Mouse (Mus musculus) hindbrain, embryonic 11.5 days (tissue): Measurements from ENCODE around the gene Psap. TPM values are rescaled to one million over a fixed set of nuclear protein-coding genes. Genes with fewer than 3 reads are reported as not detected.

ENCODE experiments used
- ATAC-seq: fragments of 200-750 bp; cut with Nextera tagmentation; 2 replicates; pipeline ENCODE4 v1.8.0; 2017; ENCODE audit warnings: mild to moderate bottlenecking, moderate TSS enrichment, moderate library complexity; ENCODE audit not compliant: low FRiP score
- DNase-seq: peaks from one replicate; pipeline ENCODE4 v3.0.0-alpha.2; 2015; ENCODE audit warnings: low spot score
- H3K27ac ChIP-seq: fragments of 300-500 bp; sonication (generic); 2 replicates; pipeline ENCODE4 v1.5.1; 2014; ENCODE audit warnings: mild to moderate bottlenecking, low read depth, low read length
- H3K27me3 ChIP-seq: fragments of 300-500 bp; sonication (generic); 2 replicates; pipeline ENCODE4 v1.6.1; 2014; ENCODE audit warnings: mild to moderate bottlenecking, low read length, moderate library complexity, mixed read lengths; ENCODE audit not compliant: control insufficient read depth, insufficient read depth
- H3K36me3 ChIP-seq: fragments of 300-500 bp; sonication (generic); 2 replicates; pipeline ENCODE4 v1.6.1; 2014; ENCODE audit warnings: mild to moderate bottlenecking, low read length, moderate library complexity, mixed read lengths; ENCODE audit not compliant: control insufficient read depth, insufficient read depth
- H3K4me1 ChIP-seq: fragments of 300-500 bp; sonication (generic); replicated peaks from 2 replicates; pipeline ENCODE4 v1.6.1; 2014; ENCODE audit warnings: low read length, mixed read lengths; ENCODE audit not compliant: control insufficient read depth, insufficient read depth
- H3K4me2 ChIP-seq: fragments of 300-500 bp; sonication (generic); replicated peaks from 2 replicates; pipeline ENCODE4 v1.6.1; 2014; ENCODE audit warnings: mild to moderate bottlenecking, low read depth, low read length
- H3K4me3 ChIP-seq: fragments of 300-500 bp; sonication (generic); 2 replicates; pipeline ENCODE4 v1.5.1; 2014; ENCODE audit warnings: low read depth, low read length
- H3K9ac ChIP-seq: fragments of 300-500 bp; sonication (generic); 2 replicates; pipeline ENCODE4 v1.6.1; 2014; ENCODE audit warnings: low read depth, low read length
- H3K9me3 ChIP-seq: fragments of 300-500 bp; sonication (generic); 2 replicates; pipeline ENCODE4 v1.6.1; 2016; ENCODE audit warnings: low read length; ENCODE audit not compliant: control insufficient read depth
- WGBS: fragments of 180-500 bp; shearing (Covaris S2); extraction: QIAGEN DNeasy Blood & Tissue Kit; methylation state at CpG from one replicate; pipeline ENCODE4 v1.1.7; 2014; 5-methylcytosine and 5-hydroxymethylcytosine counted together
- polyA plus RNA-seq: library from polyadenylated mRNA; unstranded; fragments of >200 nt; fragmentation: Nextera tagmentation; extraction: Ambion mirVana; gene quantifications from 2 replicates; pipeline ENCODE4 v1.2.1, GENCODE M21; 2014

The Psap gene
- polyA plus RNA-seq, 1 experiment from 2014 or later = 85.7 TPM

GRCm38 (mm10) chr10:60257261-60257825 lies 20.1 kb upstream of the Psap start:
- no peak overlapping the region for H3K9ac ChIP-seq
- no peak overlapping the region for H3K4me3 ChIP-seq
- ATAC-seq = no peak
- H3K4me1 ChIP-seq = no peaks in the 10 kb centered on the region
- no peaks in the 10 kb centered on the region for H3K27me3 ChIP-seq
- H3K4me2 ChIP-seq = no peak overlapping the region
- no peaks in the 10 kb centered on the region for H3K9me3 ChIP-seq
- no peak for DNase-seq
- H3K36me3 ChIP-seq = no peaks in the 10 kb centered on the region
- H3K27ac ChIP-seq = no peak overlapping the region
- 63% methylated on average over 16 of the region's 16 CpGs for WGBS

- no peak overlapping the region for H3K4me3 ChIP-seq
- no peak overlapping the region for H3K9ac ChIP-seq
- ATAC-seq (no peak), DNase-seq (no peak)
- 85% methylated on average over 5 of the region's 5 CpGs for WGBS
- no peak overlapping the region for H3K4me2 ChIP-seq
- H3K4me1 ChIP-seq = no peaks in the 10 kb centered on the region
- no peaks in the 10 kb centered on the region for H3K36me3 ChIP-seq
- H3K9me3 ChIP-seq = no peaks in the 10 kb centered on the region
- H3K27me3 ChIP-seq = no peaks in the 10 kb centered on the region
- H3K27ac ChIP-seq = no peak overlapping the region
These were observed 16.7 kb upstream of the Psap start for GRCm38 (mm10) chr10:60260557-60261294.

GRCm38 (mm10) chr10:60261530-60261929 lies 15.9 kb upstream of the Psap start:
- H3K36me3 ChIP-seq = no peaks in the 10 kb centered on the region
- no peak for ATAC-seq
- H3K9ac ChIP-seq = no peak overlapping the region
- no peaks in the 10 kb centered on the region for H3K9me3 ChIP-seq
- no peak overlapping the region for H3K27ac ChIP-seq
- no peak overlapping the region for H3K4me2 ChIP-seq
- H3K4me1 ChIP-seq = no peaks in the 10 kb centered on the region
- no peak overlapping the region for H3K4me3 ChIP-seq
- DNase-seq = no peak
- H3K27me3 ChIP-seq = no peaks in the 10 kb centered on the region
- WGBS = 42% methylated on average over 5 of the region's 5 CpGs

- H3K4me1 ChIP-seq = no peaks in the 10 kb centered on the region
- no peak overlapping the region for H3K4me3 ChIP-seq
- no peaks in the 10 kb centered on the region for H3K36me3 ChIP-seq
- no peak overlapping the region for H3K9ac ChIP-seq
- no peaks in the 10 kb centered on the region for H3K9me3 ChIP-seq
- 68% methylated on average over 3 of the region's 3 CpGs for WGBS
- DNase-seq (peak; percentile 60), ATAC-seq (peak; percentile 70)
- H3K27ac ChIP-seq = no peak overlapping the region
- no peak overlapping the region for H3K4me2 ChIP-seq
- no peaks in the 10 kb centered on the region for H3K27me3 ChIP-seq
These were observed 15.0 kb upstream of the Psap start for GRCm38 (mm10) chr10:60262386-60262785.

- no peaks in the 10 kb centered on the region for H3K4me1 ChIP-seq
- 75% methylated on average over 7 of the region's 7 CpGs for WGBS
- ATAC-seq = no peak
These were observed 14.1 kb upstream of the Psap start for GRCm38 (mm10) chr10:60263351-60263750.

GRCm38 (mm10) chr10:60265252-60265651 lies 12.2 kb upstream of the Psap start:
- no peaks in the 10 kb centered on the region for H3K27me3 ChIP-seq
- DNase-seq (no peak), ATAC-seq (no peak)
- H3K36me3 ChIP-seq = no peaks in the 10 kb centered on the region
- WGBS = 92% methylated on average over 10 of the region's 10 CpGs
- no peak overlapping the region for H3K4me3 ChIP-seq
- H3K4me2 ChIP-seq = no peak overlapping the region
- no peaks in the 10 kb centered on the region for H3K4me1 ChIP-seq
- H3K9ac ChIP-seq = no peak overlapping the region
- no peaks in the 10 kb centered on the region for H3K9me3 ChIP-seq
- no peak overlapping the region for H3K27ac ChIP-seq

More at GRCm38 (mm10) chr10:60263351-60263750, 14.1 kb upstream of the Psap start:
- no peak for DNase-seq
- no peak overlapping the region for H3K4me2 ChIP-seq
- no peak overlapping the region for H3K27ac ChIP-seq
- H3K36me3 ChIP-seq = no peaks in the 10 kb centered on the region
- H3K4me3 ChIP-seq = no peak overlapping the region
- no peak overlapping the region for H3K9ac ChIP-seq
- H3K9me3 ChIP-seq = no peaks in the 10 kb centered on the region
- H3K27me3 ChIP-seq = no peaks in the 10 kb centered on the region

GRCm38 (mm10) chr10:60266842-60267401 lies 10.5 kb upstream of the Psap start:
- ATAC-seq = no peak
- H3K9ac ChIP-seq = no peak overlapping the region
- WGBS = 90% methylated on average over 8 of the region's 8 CpGs
- H3K9me3 ChIP-seq = no peaks in the 10 kb centered on the region
- H3K36me3 ChIP-seq = no peaks in the 10 kb centered on the region
- H3K27ac ChIP-seq = no peak overlapping the region
- no peak overlapping the region for H3K4me2 ChIP-seq
- H3K4me3 ChIP-seq = no peak overlapping the region
- no peak for DNase-seq
- no peaks in the 10 kb centered on the region for H3K4me1 ChIP-seq
- H3K27me3 ChIP-seq = no peaks in the 10 kb centered on the region

- Histone ChIP-seq H3K27ac (no peak overlapping the region), H3K4me3 (no peak overlapping the region), H3K9me3 (no peaks in the 10 kb centered on the region), H3K36me3 (no peaks in the 10 kb centered on the region), H3K4me1 (no peaks in the 10 kb centered on the region), H3K9ac (no peak overlapping the region), H3K4me2 (no peak overlapping the region), H3K27me3 (no peaks in the 10 kb centered on the region)
- DNase-seq (no peak), ATAC-seq (no peak)
- 93% methylated on average over 10 of the region's 11 CpGs for WGBS
These were observed 8.7 kb upstream of the Psap start for GRCm38 (mm10) chr10:60268738-60269137.
